Mouse (Mus musculus): ENCODE data around the gene Wdr20. TPM values are rescaled to one million over a fixed set of nuclear protein-coding genes. Genes with fewer than 3 reads are reported as not detected.
A peak's percentile ranks its signal among the peaks of the same experiment; 100 is the strongest.

The Wdr20 gene
- total and polyA plus RNA-seq, 2 experiments from 2014 or later, result 16.2 to 38.7 TPM

GRCm38 (mm10) chr12:110841731-110842493 is 104.2 kb downstream of the Wdr20 start:
- H3K4me1 ChIP-seq (ENCODE audit: insufficient read depth, low read length), result 0 out of 2 replicates have a peak, but pooled peaks cover 5% of the 10 kb centered on the region
- H3K9me3 ChIP-seq (ENCODE audit: low read length), result no peaks in the 10 kb centered on the region
- 69% methylated on average over 5 of the region's 5 CpGs for WGBS
- peaks cover 20% of the 10 kb centered on the region; the same call in 1 of the 2 replicates for H3K27me3 ChIP-seq (ENCODE audit: insufficient read depth, low read length)
- DNase-seq (ENCODE audit: low spot score) (no peak), ATAC-seq (ENCODE audit: low FRiP score) (no peak)
- H3K4me2 ChIP-seq (ENCODE audit: low read depth, low read length, poor library complexity, severe bottlenecking), result no peak overlapping the region
- H3K9ac ChIP-seq (replicated peaks; ENCODE audit: low read length, poor library complexity, severe bottlenecking), result no peak overlapping the region
- H3K36me3 ChIP-seq (ENCODE audit: insufficient read depth, low read length), result no peaks in the 10 kb centered on the region
- no peak for TF ChIP-seq CTCF (IDR thresholded peaks at IDR 0.05)
- no peak overlapping the region for H3K4me3 ChIP-seq (ENCODE audit: low read depth, low read length)
- H3K27ac ChIP-seq (ENCODE audit: low read depth, low read length), result no peak overlapping the region

DNA sequence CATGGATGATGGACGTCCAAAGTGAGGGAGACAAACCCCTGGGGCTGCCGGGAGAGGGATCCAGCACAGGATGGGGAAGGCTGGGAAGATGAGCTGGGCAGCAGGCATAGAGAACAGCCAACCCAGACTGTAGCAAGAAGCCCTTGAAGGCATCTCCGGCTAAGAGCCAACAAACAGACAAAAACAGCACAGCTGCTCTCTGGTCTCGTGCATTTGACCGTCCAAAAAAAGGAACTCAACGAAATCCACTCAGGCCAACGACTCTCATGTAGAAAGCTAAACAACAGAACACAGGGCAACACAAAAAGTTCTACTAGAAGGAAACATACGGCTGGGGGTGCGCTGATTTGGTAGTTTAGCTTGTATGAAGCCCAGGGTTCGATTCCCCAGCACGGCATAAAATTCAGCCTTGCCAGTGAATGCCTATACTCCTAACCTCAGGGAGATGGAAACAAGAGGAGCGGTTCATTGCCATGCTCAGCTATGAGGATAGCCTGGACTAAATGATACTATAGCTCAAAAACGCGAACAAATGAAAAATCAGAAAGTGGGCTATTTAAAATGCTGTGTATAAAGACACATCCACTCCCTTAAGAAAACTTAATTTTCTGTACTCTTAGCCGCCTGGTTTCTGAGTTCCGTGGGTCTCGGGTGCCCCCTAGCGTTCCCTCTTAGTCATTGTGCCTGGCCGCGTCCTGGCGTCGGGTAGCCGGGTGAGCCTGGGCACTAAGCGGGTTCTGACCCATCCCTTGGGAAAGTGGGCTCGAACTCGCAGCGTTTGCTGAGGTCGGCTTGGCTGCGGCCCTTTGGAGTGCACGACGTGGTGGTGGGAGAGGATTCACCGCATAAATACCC is 105.7 kb downstream of the Wdr20 start:
- H3K4me1 ChIP-seq (ENCODE audit: insufficient read depth, low read length), result 0 out of 2 replicates have a peak, but pooled peaks cover 3% of the 10 kb centered on the region
- ATAC-seq (ENCODE audit: low FRiP score) (no peak), DNase-seq (ENCODE audit: low spot score) (peak; percentile 82)
- peak; percentile 92 for TF ChIP-seq CTCF (IDR thresholded peaks at IDR 0.05)
- H3K4me3 ChIP-seq (ENCODE audit: low read depth, low read length), result peak overlapping the region; percentile 25
- H3K9me3 ChIP-seq (ENCODE audit: low read length), result no peaks in the 10 kb centered on the region
- no peak overlapping the region for H3K9ac ChIP-seq (replicated peaks; ENCODE audit: low read length, poor library complexity, severe bottlenecking)
- H3K4me2 ChIP-seq (ENCODE audit: low read depth, low read length, poor library complexity, severe bottlenecking), result peak overlapping the region; percentile 43
- H3K36me3 ChIP-seq (ENCODE audit: insufficient read depth, low read length), result no peaks in the 10 kb centered on the region
- 18% methylated on average over 32 of the region's 32 CpGs for WGBS
- no peak overlapping the region for H3K27ac ChIP-seq (ENCODE audit: low read depth, low read length)
- H3K27me3 ChIP-seq (ENCODE audit: insufficient read depth, low read length), result peaks cover 20% of the 10 kb centered on the region; the same call in 1 of the 2 replicates

GRCm38 (mm10) chr12:110844227-110845130 is 106.7 kb downstream of the Wdr20 start:
- Histone ChIP-seq H3K9ac (replicated peaks; ENCODE audit: low read length, poor library complexity, severe bottlenecking) (0 out of 2 replicates have a peak overlapping the region, but pooled peaks have one; percentile 19), H3K27me3 (ENCODE audit: insufficient read depth, low read length) (peaks cover 20% of the 10 kb centered on the region; the same call in 1 of the 2 replicates), H3K4me2 (ENCODE audit: low read depth, low read length, poor library complexity, severe bottlenecking) (peak overlapping the region; percentile 43), H3K9me3 (ENCODE audit: low read length) (no peaks in the 10 kb centered on the region), H3K27ac (ENCODE audit: low read depth, low read length) (no peak overlapping the region; the same call in 1 of the 2 replicates), H3K4me3 (ENCODE audit: low read depth, low read length) (peak overlapping the region; percentile 32), H3K36me3 (ENCODE audit: insufficient read depth, low read length) (no peaks in the 10 kb centered on the region), H3K4me1 (ENCODE audit: insufficient read depth, low read length) (0 out of 2 replicates have a peak, but pooled peaks cover 3% of the 10 kb centered on the region)
- 2% methylated on average over 42 of the region's 42 CpGs for WGBS
- peak; percentile 24 for DNase-seq (ENCODE audit: low spot score)
- TF ChIP-seq CTCF (IDR thresholded peaks at IDR 0.05), result 0 out of 2 replicates have a peak, but pooled peaks have one; percentile 1
- no peak for ATAC-seq (ENCODE audit: low FRiP score)

DNA sequence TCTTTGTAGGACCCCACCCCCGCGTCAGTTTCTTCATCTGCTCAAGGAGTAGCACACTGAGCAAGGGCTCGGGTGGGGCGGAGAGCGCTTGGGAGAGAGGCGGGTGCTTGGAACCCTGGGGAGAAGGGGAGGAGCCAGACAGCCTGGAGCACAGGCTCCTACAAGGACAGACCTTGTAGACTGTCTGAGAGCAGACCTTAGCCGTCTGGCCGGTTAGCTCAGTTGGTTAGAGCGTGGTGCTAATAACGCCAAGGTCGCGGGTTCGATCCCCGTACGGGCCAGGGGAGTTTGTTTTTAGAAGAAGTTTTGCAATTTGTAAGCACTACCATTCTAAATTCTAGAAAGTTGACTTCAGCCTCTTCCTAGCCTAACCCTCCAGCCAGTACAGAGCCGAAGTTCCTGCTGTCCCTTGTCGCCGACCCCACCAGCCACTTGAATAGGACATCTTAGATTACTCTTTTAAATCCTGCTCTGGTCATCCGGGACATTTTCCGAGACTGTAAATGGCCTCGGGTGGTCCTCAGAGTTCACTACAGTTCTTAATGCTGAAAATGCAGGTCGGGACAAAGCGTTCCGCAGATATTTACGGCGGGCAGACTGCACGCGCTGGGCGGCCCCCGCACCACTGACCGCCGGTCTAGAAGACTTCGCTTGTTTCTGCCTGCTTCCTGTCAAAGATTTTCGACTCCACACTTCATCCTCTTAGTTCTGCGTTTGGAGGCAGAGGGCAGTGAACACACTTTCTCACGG is 107.6 kb downstream of the Wdr20 start:
- Histone ChIP-seq H3K4me2 (ENCODE audit: low read depth, low read length, poor library complexity, severe bottlenecking) (peak overlapping the region; percentile 43), H3K27me3 (ENCODE audit: insufficient read depth, low read length) (peaks cover 20% of the 10 kb centered on the region; the same call in 1 of the 2 replicates), H3K9ac (replicated peaks; ENCODE audit: low read length, poor library complexity, severe bottlenecking) (0 out of 2 replicates have a peak overlapping the region, but pooled peaks have one; percentile 19), H3K4me3 (ENCODE audit: low read depth, low read length) (peak overlapping the region; percentile 32), H3K27ac (ENCODE audit: low read depth, low read length) (no peak overlapping the region; the same call in 1 of the 2 replicates), H3K9me3 (ENCODE audit: low read length) (no peaks in the 10 kb centered on the region), H3K4me1 (ENCODE audit: insufficient read depth, low read length) (0 out of 2 replicates have a peak, but pooled peaks cover 3% of the 10 kb centered on the region), H3K36me3 (ENCODE audit: insufficient read depth, low read length) (no peaks in the 10 kb centered on the region)
- peak; percentile 87 for DNase-seq (ENCODE audit: low spot score)
- peak; percentile 59 for ATAC-seq (ENCODE audit: low FRiP score)
- TF ChIP-seq CTCF (IDR thresholded peaks at IDR 0.05), result no peak
- under 1% methylated on average over 36 of the region's 36 CpGs for WGBS
